Mouse (Mus musculus): Measurements from ENCODE around the gene H2-Oa.

- TF ChIP-seq CTCF (IDR thresholded peaks at IDR 0.05; ENCODE audit: low read depth) (no peak), EP300 (optimal IDR thresholded peaks at IDR 0.05) (no peak)
Observed at GRCm38 (mm10) chr17:34123518-34123917, 31.4 kb downstream of the H2-Oa start.
